Mouse (Mus musculus): Measurements from ENCODE around the gene Lepr.
"Not testable (repeated sequence)": the region's sequence is repeated elsewhere in the genome, so short reads cannot be mapped to it uniquely, and the experiment has no call there.

The Lepr gene

GRCm38 (mm10) chr4:101715805-101716204 lies 1.4 kb upstream of the Lepr start:
- no peak for DNase-seq (ENCODE audit: low spot score in 2 of 2)

DNA sequence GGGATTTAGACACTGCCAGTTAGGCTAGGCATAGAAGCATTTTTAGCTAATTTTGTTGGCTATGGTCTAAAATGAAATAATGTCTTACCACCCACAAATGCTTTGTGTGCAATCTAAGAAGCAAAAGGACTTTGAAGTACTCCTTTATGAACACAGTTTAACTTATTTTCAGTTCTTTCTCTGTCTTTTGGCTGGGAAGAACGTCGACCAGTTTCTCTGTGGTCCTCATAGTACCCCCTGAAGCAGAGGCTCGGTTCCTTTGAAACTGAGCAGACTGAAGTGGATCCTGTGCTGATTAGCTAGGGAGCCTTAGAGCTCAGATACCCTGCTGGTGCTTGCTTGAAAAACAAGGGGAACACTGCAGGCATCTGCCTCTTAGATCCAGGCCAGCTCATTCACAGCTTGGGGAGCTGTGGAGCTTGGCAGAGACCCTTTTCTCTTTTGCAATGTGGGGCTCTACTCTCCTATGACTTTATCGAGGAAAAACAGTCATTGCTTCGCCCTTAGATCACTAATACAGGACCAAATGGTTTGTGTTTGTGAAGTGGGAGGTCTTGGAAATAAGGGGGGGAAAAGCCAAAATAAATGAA lies 1.9 kb downstream of the Lepr start:
- DNase-seq (ENCODE audit: low spot score in 2 of 2): no peak

DNA sequence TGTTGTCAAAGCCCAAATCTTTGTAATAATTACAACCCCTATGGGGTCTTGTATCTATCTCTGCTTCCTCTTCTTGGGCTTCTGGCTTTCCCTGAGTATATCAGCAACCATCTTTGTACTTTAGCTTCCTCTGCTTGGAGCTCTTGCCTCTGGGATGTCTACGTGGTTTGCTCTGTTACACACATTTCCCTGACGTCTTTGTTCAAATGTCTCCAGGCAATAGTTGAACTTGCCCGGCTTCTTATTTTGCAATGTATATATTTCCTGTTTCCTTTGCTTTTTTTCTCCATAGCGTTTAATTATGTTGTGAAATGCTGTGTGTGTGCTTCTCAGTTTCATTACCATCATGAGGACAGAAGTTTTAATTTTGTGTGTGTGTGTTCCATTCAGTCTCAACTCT lies 4.5 kb downstream of the Lepr start:
- DNase-seq (ENCODE audit: low spot score in 2 of 2): no peak

DNA sequence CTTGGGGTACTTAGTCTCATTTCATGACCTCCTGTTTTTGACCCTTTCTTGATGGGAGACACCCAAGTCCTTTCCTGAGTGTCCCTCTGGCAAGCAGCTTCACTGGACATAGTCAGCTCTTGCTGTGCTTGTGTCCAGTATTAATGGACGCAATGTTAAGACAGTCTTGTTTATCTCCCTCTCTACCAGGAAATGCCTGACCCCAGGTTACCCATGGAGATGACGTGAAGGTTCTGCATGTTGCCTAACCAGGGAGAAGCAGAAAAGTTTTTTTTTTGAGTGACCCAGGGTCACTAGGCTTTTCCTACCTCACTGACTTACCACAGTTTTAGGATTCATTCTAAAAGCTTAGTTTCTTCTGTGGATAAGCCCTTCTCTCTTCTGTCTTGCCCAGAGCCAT lies 24.8 kb downstream of the Lepr start:
- no peak for DNase-seq (ENCODE audit: low spot score in 2 of 2)

DNA sequence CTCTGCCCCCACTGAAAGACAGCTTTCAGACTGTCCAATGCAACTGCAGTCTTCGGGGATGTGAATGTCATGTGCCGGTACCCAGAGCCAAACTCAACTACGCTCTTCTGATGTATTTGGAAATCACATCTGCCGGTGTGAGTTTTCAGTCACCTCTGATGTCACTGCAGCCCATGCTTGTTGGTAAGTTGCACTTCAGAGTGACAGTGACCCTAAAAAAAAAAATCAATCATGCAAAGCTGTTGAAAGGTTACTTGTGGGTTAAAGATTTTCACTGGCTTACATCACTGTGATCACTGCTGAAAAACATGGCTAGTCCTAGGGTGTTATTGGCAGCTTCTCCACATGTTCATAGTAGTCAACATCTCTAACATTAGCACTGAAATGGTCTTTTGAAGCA lies 28.3 kb downstream of the Lepr start:
- no peak for DNase-seq (ENCODE audit: low spot score in 2 of 2)

DNA sequence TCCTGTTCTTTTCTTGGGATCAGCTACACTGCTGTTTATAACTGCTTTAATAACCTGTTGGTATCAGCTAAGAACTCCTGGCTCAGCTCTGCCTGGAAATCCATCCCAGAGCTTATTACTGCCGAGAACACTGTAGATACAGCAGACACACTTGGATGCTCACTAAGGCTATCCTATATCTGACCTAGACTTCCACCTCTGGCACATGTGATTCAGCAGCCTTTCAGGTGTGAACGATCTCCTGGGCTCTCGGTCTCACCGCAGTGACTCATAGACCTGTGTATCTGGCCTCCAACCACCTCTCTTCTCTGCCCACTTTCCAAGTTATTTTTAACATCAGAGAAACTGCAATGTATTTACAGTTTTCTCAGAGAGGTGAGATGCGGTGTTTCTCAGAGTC lies 43.3 kb downstream of the Lepr start:
- no peak for DNase-seq (ENCODE audit: low spot score in 2 of 2)

GRCm38 (mm10) chr4:101843923-101844322 lies 126.7 kb downstream of the Lepr start, which contains the start of gene B020004J07Rik:
B020004J07Rik (minus strand) TSS chr4:101844023.
- DNase-seq (ENCODE audit: low spot score in 2 of 2): not testable (repeated sequence)

DNA sequence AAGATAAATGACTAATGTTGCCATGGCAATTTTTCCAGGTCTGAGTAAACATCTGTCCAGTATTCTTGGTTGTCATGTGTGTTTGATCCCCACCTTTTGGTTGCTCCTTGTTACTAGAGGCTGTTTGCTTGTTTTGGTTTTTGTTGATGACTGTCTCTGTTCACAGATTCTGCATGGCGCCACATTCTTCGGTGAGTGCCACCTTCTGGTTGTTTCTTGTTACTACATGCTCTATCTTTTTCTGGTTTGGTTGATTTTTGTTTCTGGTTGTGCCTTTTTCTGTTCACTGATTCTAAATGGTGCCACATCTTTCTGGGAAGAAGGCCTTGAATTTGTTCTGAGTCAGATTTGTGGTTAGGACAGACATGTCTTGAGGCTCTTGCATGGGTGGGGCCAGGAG lies 133.7 kb downstream of the Lepr start:
- DNase-seq (ENCODE audit: low spot score in 2 of 2): no peak

- no peak for DNase-seq (ENCODE audit: low spot score in 2 of 2)
Measured at GRCm38 (mm10) chr4:101860873-101861272, 143.7 kb downstream of the Lepr start.

- DNase-seq (ENCODE audit: low spot score in 2 of 2): no peak
Measured at GRCm38 (mm10) chr4:101862289-101862688, 145.1 kb downstream of the Lepr start.

Measured in spleen, postnatal 36 days (tissue).